Mouse (Mus musculus) fat pad, adult 2 months (tissue): ENCODE results near the gene Lrp3.
A peak's percentile ranks its signal among the peaks of the same experiment; 100 is the strongest.

Experiments used
- DNase-seq: peaks from one replicate; pipeline ENCODE4 v3.0.0-alpha.2; 2011; ENCODE audit warnings: low read depth, low spot score; ENCODE audit errors: extremely low read depth

Gene Lrp3

GRCm38 (mm10) chr7:35191276-35191675 lies 24.0 kb downstream of the Lrp3 start:
- DNase-seq: no peak

- no peak for DNase-seq
These were observed 25.6 kb downstream of the Lrp3 start for GRCm38 (mm10) chr7:35189699-35190098.

- DNase-seq: no peak
These were observed 29.3 kb downstream of the Lrp3 start, which contains the start of gene Slc7a10 for GRCm38 (mm10) chr7:35185889-35186569. Slc7a10 (plus strand) TSS chr7:35186385.

GRCm38 (mm10) chr7:35184833-35185724 lies 30.2 kb downstream of the Lrp3 start:
- DNase-seq: no peak

- no peak for DNase-seq
These were observed 38.6 kb downstream of the Lrp3 start for GRCm38 (mm10) chr7:35176412-35177381.

GRCm38 (mm10) chr7:35175533-35175932 lies 39.8 kb downstream of the Lrp3 start:
- DNase-seq: no peak

- no peak for DNase-seq
These were observed 42.8 kb downstream of the Lrp3 start for GRCm38 (mm10) chr7:35172519-35172918.

GRCm38 (mm10) chr7:35171867-35172382 lies 43.4 kb downstream of the Lrp3 start:
- DNase-seq: no peak

- no peak for DNase-seq
These were observed 46.0 kb downstream of the Lrp3 start for GRCm38 (mm10) chr7:35169341-35169740.

- DNase-seq: no peak
These were observed 47.4 kb downstream of the Lrp3 start for GRCm38 (mm10) chr7:35167925-35168324.

GRCm38 (mm10) chr7:35166988-35167387 lies 48.3 kb downstream of the Lrp3 start:
- DNase-seq: no peak

- DNase-seq: no peak
These were observed 51.2 kb downstream of the Lrp3 start for GRCm38 (mm10) chr7:35164131-35164530.

- no peak for DNase-seq
These were observed 51.7 kb downstream of the Lrp3 start for GRCm38 (mm10) chr7:35163600-35163999.

- no peak for DNase-seq
These were observed 52.9 kb downstream of the Lrp3 start for GRCm38 (mm10) chr7:35162443-35162842.

- no peak for DNase-seq
These were observed 57.8 kb downstream of the Lrp3 start for GRCm38 (mm10) chr7:35157512-35157911.

- DNase-seq: peak; percentile 96
These were observed 58.5 kb downstream of the Lrp3 start for GRCm38 (mm10) chr7:35156561-35157477.

- DNase-seq: no peak
These were observed 60.8 kb downstream of the Lrp3 start for GRCm38 (mm10) chr7:35154449-35154848.

- DNase-seq: no peak
These were observed 64.4 kb downstream of the Lrp3 start for GRCm38 (mm10) chr7:35150860-35151259.
